Mouse (Mus musculus) small intestine, adult 2 months (tissue): ENCODE measurements around the gene Il22ra2.

ENCODE experiments used
- CTCF ChIP-seq: fragments of 200-500 bp; IDR thresholded peaks from 2 replicates; pipeline ENCODE4 v1.5.1; 2012; ENCODE audit warnings: low read depth, mild to moderate bottlenecking, control low read depth, inconsistent platforms, low read length, moderate library complexity, mixed read lengths; ENCODE audit not compliant: insufficient replicate concordance, insufficient read length; ENCODE audit errors: extremely low read depth
- POLR2A ChIP-seq: fragments of 200-500 bp; IDR thresholded peaks from 2 replicates; pipeline ENCODE4 v1.6.1; 2012; ENCODE audit warnings: low read depth, mild to moderate bottlenecking, control low read depth, inconsistent platforms, low read length, moderate library complexity

DNA sequence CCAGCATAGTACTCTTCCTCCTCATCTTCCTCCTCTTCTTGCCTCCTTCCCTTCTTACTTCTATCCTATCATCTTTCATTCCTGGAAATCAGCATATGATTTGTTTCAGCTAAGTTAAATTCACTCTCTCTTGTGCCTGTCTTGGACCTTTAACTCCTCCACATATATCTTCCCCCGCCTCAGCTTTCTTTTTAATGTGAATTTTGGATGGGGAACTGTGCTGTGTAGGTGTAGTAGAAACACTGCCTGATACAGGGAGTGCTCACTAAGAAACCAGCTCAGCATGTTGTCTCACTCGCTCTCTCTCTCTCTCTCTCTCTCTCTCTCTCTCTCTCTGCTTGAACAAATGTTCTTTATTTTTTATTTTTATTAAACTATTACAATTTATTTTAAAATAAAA lies 23.3 kb downstream of the Il22ra2 start:
- TF ChIP-seq CTCF (no peak), POLR2A (no peak)
